In genomic region chr17:11319666-11320360, GRCm38 (mm10) we compare ENCODE assay signal across 25 mouse cellular contexts.
DNase-seq lines count a peak whose midpoint lies in the region; ATAC-seq and TF ChIP-seq lines count a peak whose summit lies in the region.
"Had no signal": no experiment of that assay in that cellular context is flagged by ENCODE, and none has a peak within 500 bp of the region (broad histone marks: within the 10 kb centered on the region; RNA-seq: fewer than 3 reads in every experiment).

No protein-coding gene starts in this region.

- no peaks in the 10 kb centered on the region for H3K36me3 ChIP-seq in limb, embryonic 11.5 days (ENCODE audit: control insufficient read depth, insufficient read depth, low read length)
- H3K36me3 ChIP-seq in limb, embryonic 10.5 days: no peaks in the 10 kb centered on the region
- no peaks in the 10 kb centered on the region for H3K36me3 ChIP-seq in embryonic facial prominence, embryonic 10.5 days (replicated peaks)
- no peaks in the 10 kb centered on the region for H3K36me3 ChIP-seq in limb, embryonic 14.5 days (ENCODE audit: control insufficient read depth, insufficient read depth, low read length)
- H3K36me3 ChIP-seq: embryonic facial prominence, embryonic 12.5 days; forebrain, embryonic 10.5 days; forebrain, embryonic 15.5 days; heart, embryonic 12.5 days; liver, embryonic 15.5 days had no signal

- no peaks in the 10 kb centered on the region for H3K27me3 ChIP-seq in limb, embryonic 11.5 days (ENCODE audit: control insufficient read depth, insufficient read depth, low read length)
- H3K27me3 ChIP-seq in limb, embryonic 10.5 days (ENCODE audit: low read depth, poor library complexity, severe bottlenecking): no peaks in the 10 kb centered on the region
- no peaks in the 10 kb centered on the region for H3K27me3 ChIP-seq in embryonic facial prominence, embryonic 10.5 days (replicated peaks; ENCODE audit: low read depth, poor library complexity, severe bottlenecking)
- no peaks in the 10 kb centered on the region for H3K27me3 ChIP-seq in limb, embryonic 14.5 days (ENCODE audit: control insufficient read depth, insufficient read depth, low read length)
- H3K27me3 ChIP-seq: embryonic facial prominence, embryonic 12.5 days; forebrain, embryonic 15.5 days; liver, embryonic 15.5 days had no signal

- H3K4me1 ChIP-seq in limb, embryonic 11.5 days (ENCODE audit: control insufficient read depth, insufficient read depth, low read length): no peaks in the 10 kb centered on the region
- peaks cover 9% of the 10 kb centered on the region; the same call in 1 of the 2 replicates for H3K4me1 ChIP-seq in limb, embryonic 10.5 days
- H3K4me1 ChIP-seq in embryonic facial prominence, embryonic 10.5 days: peaks cover 10% of the 10 kb centered on the region
- H3K4me1 ChIP-seq in limb, embryonic 14.5 days (ENCODE audit: control insufficient read depth, insufficient read depth, low read length): peaks cover 4% of the 10 kb centered on the region; the same call in 1 of the 2 replicates
- H3K4me1 ChIP-seq: embryonic facial prominence, embryonic 12.5 days; forebrain, embryonic 15.5 days; heart, embryonic 12.5 days; liver, embryonic 15.5 days had no signal

- no peak overlapping the region for H3K4me3 ChIP-seq in limb, embryonic 11.5 days (ENCODE audit: low read depth, low read length)
- no peak overlapping the region for H3K4me3 ChIP-seq in limb, embryonic 10.5 days
- no peak overlapping the region for H3K4me3 ChIP-seq in embryonic facial prominence, embryonic 10.5 days
- H3K4me3 ChIP-seq in limb, embryonic 14.5 days (replicated peaks; ENCODE audit: low read length): no peak overlapping the region
- H3K4me3 ChIP-seq: embryonic facial prominence, embryonic 12.5 days; forebrain, embryonic 10.5 days; forebrain, embryonic 15.5 days; heart, embryonic 12.5 days; liver, embryonic 15.5 days had no signal

- no peak overlapping the region for H3K9ac ChIP-seq in limb, embryonic 11.5 days (ENCODE audit: low read length)
- H3K9ac ChIP-seq in limb, embryonic 14.5 days (ENCODE audit: low read depth, low read length, severe bottlenecking): no peak overlapping the region
- H3K9ac ChIP-seq: embryonic facial prominence, embryonic 12.5 days; forebrain, embryonic 15.5 days; heart, embryonic 12.5 days; hindbrain, embryonic 14.5 days; liver, embryonic 15.5 days; lung, embryonic 14.5 days had no signal

- WGBS in limb, embryonic 11.5 days: 46% methylated on average over 7 of the region's 7 CpGs
- WGBS in limb, embryonic 10.5 days: 49% methylated on average over 7 of the region's 7 CpGs
- WGBS in embryonic facial prominence, embryonic 10.5 days: 50% methylated on average over 7 of the region's 7 CpGs
- WGBS in limb, embryonic 14.5 days: 47% methylated on average over 7 of the region's 7 CpGs

- TF ChIP-seq POLR2A in limb, embryonic 14.5 days (IDR thresholded peaks at IDR 0.05; ENCODE audit: borderline replicate concordance, extremely low read depth, insufficient read depth, insufficient read length): no peak

- no peak for ATAC-seq in limb, embryonic 11.5 days (ENCODE audit: insufficient number of reproducible peaks, low FRiP score, low TSS enrichment, low read depth)
- ATAC-seq in limb, embryonic 14.5 days (ENCODE audit: low FRiP score, low read depth): no peak
- ATAC-seq: forebrain, embryonic 15.5 days; intestine, postnatal 0 days; midbrain, embryonic 16.5 days had no signal

- no peaks in the 10 kb centered on the region for H3K9me3 ChIP-seq in limb, embryonic 11.5 days (ENCODE audit: control insufficient read depth, low read length)
- H3K9me3 ChIP-seq in limb, embryonic 10.5 days (replicated peaks): no peaks in the 10 kb centered on the region
- H3K9me3 ChIP-seq in embryonic facial prominence, embryonic 10.5 days: no peaks in the 10 kb centered on the region
- no peaks in the 10 kb centered on the region for H3K9me3 ChIP-seq in limb, embryonic 14.5 days (ENCODE audit: control insufficient read depth, low read length)
- H3K9me3 ChIP-seq: embryonic facial prominence, embryonic 12.5 days; forebrain, embryonic 10.5 days; forebrain, embryonic 15.5 days; heart, embryonic 12.5 days; liver, embryonic 15.5 days had no signal

- H3K27ac ChIP-seq in limb, embryonic 11.5 days (replicated peaks; ENCODE audit: low read depth, low read length): no peak overlapping the region
- H3K27ac ChIP-seq in limb, embryonic 10.5 days: no peak overlapping the region
- no peak overlapping the region for H3K27ac ChIP-seq in embryonic facial prominence, embryonic 10.5 days (replicated peaks)
- H3K27ac ChIP-seq in limb, embryonic 14.5 days (replicated peaks; ENCODE audit: low read depth, low read length): 0 out of 2 replicates have a peak overlapping the region, but pooled peaks have one; percentile 48
- H3K27ac ChIP-seq: embryonic facial prominence, embryonic 12.5 days; forebrain, embryonic 10.5 days; forebrain, embryonic 15.5 days; hindbrain, embryonic 14.5 days; liver, embryonic 15.5 days had no signal

- peak; percentile 24 to 42 for DNase-seq in cerebellum, postnatal 14 days
- no peak for DNase-seq in cerebellum, adult 9-11 months
- DNase-seq in limb, embryonic 11.5 days (ENCODE audit: low spot score): peak; percentile 34
- DNase-seq in limb, embryonic 10.5 days (ENCODE audit: low spot score): no peak
- peak; percentile 59 for DNase-seq in embryonic facial prominence, embryonic 10.5 days (ENCODE audit: low spot score)
- peak; percentile 58 for DNase-seq in limb, embryonic 14.5 days (ENCODE audit: low spot score)
- DNase-seq in spleen, postnatal 36 days (ENCODE audit: low spot score in 2 of 2): no peak
- DNase-seq: adrenal gland, adult 2 months; adrenal gland, postnatal 36 days; cerebellum, adult 2 months; gastrocnemius, postnatal 10 days; heart, adult 18-20 months; kidney, postnatal 10 days; layer of hippocampus, adult 9-11 months; lung, embryonic 14.5 days; lung, postnatal 14 days; thymus, postnatal 4 days had no signal

- no peak overlapping the region for H3K4me2 ChIP-seq in limb, embryonic 11.5 days (ENCODE audit: low read depth, severe bottlenecking)
- no peak overlapping the region for H3K4me2 ChIP-seq in limb, embryonic 14.5 days (replicated peaks; ENCODE audit: low read depth, low read length, severe bottlenecking)
- H3K4me2 ChIP-seq: embryonic facial prominence, embryonic 12.5 days; forebrain, embryonic 15.5 days; heart, embryonic 12.5 days; hindbrain, embryonic 14.5 days; liver, embryonic 15.5 days; lung, embryonic 14.5 days had no signal

Comparison
In these comparisons a context has a peak if more than half of its experiments do, and no peak if none do; other contexts are left out.
1. DNase-seq: peak in cerebellum, postnatal 14 days (2 of 2), limb, embryonic 11.5 days (single experiment), embryonic facial prominence, embryonic 10.5 days (single experiment) and limb, embryonic 14.5 days (single experiment); none in cerebellum, adult 9-11 months (single experiment), limb, embryonic 10.5 days (single experiment) and spleen, postnatal 36 days (0 of 2).